Mouse (Mus musculus) left cerebral cortex, postnatal 10 days (tissue): ENCODE measurements around the gene Ppil4. TPM values are rescaled to one million over a fixed set of nuclear protein-coding genes. Genes with fewer than 3 reads are reported as not detected.

Experiments used
- DNase-seq, 2 experiments: peaks; one replicate each; pipeline ENCODE4 v3.0.0; 2021 to 2022; ENCODE audit warnings: low spot score in 2 of 2, mixed read lengths in 1 of 2; ENCODE audit errors: extremely low spot score in 1 of 2
- intact Hi-C: fragments of 180-260 bp; cut with DNase I; formaldehyde crosslinking; loops from one replicate; pipeline ENCODE4 v1.15.1; 2025
- total RNA-seq, 2 experiments: library from RNA; stranded (reverse); gene quantifications; 2 replicates each; pipeline ENCODE4 v1.2.3; 2021

The Ppil4 gene
- total RNA-seq, 2 experiments from 2014 or later: 34.5 to 35.2 TPM

DNA sequence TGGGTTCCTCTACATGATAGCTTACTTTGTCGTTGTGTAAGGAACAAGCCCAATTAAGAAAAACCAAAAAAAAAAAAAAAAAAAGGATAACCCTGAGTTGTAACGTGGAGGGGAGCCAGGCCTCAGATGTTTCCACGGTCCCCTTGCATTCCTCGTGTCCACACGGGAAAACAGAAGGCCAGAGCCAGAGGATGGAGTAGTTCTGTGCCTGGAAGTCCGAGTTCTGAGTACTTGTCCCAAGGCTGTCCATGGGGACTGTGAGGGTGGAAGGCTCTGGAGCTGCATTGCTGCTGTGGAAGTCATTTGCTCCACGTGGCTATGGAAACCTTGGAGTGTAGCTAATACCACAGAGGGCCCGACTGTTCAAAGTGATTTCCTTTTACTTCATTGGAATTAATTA is 52.4 kb downstream of the Ppil4 start:
- no peak for DNase-seq
- intact Hi-C loops: no loop called here

DNA sequence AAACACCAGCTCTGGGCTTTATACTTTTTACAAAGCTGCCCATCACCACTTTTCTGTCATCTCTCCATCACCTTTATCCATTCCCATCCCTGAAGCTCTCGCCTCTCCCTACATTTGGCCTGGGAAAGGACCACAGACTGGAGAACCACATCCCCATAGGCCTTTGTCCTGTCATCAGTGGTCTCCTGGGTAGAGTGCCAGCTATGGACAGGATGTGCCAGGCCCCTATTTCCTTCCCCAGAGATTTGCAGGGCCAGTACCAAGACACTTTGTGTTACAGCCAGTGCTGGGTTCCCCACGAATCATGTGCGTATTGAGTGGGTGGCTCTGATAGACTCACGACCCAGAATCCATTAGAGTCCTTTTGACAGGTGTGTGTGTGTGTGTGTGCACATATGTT is 53.3 kb downstream of the Ppil4 start:
- no peak for DNase-seq
- intact Hi-C loops: no loop called here

DNA sequence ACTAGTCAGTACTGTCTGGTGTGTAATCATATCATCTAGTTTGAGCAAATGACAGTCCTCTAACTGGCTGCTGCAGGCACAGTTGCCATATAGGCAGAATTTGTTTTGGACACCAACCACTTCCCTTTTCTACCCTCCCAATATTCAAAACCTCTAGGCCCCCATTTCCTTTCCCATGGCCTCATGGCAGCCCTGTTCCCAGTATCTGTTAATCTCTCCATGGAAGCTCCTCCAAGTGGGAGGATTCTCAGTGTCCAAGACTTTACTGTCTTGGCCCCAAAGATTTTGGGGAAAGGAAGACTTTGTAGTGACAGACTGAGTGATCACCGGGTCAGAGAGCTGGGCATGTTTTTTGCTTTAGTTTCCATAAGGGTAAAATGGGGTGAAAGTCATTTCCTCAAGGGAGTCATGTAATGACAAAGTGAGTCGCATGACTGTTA is 54.5 kb downstream of the Ppil4 start:
- intact Hi-C loops: no loop called here
- no peak for DNase-seq

DNA sequence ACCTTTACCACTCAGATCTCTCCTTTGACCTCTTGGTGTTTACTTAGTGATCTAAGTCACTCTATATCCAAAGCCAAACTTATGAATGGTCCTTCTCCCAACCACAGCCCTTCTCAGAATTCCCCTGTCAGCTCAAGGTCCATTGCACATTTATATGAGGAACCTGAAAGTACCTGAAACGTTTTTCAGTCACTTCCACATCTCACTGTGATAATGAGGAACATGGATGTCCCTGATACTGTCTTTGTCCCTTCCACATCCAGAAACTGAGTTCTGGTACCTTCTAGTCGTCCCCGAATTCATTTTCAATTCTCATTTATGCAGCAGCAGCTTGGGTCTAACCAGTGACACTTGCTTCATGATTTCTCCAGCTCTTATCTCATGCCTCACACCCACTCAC is 59.2 kb downstream of the Ppil4 start:
- intact Hi-C loops: no loop called here
- DNase-seq: no peak

DNA sequence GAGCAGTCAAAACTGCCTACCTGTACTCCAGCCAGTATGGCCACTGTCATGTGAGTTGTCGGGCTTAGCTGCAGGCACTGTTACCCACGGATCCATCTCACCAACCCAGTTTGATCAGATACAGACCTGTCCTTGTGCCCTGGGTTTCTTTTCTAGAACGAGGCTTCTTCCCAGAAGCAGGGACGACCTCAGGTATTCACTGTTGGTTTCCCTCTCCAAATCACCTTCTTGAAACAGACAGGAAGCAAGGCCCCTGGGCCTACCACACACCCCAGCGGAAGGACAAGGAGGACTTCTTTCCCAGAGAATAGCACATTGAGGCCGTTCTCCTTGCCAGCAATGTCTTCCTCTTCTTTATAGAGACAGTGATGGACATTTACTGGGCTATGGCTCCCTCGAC is 67.8 kb downstream of the Ppil4 start:
- DNase-seq: no peak
- intact Hi-C loops: no loop called here

DNA sequence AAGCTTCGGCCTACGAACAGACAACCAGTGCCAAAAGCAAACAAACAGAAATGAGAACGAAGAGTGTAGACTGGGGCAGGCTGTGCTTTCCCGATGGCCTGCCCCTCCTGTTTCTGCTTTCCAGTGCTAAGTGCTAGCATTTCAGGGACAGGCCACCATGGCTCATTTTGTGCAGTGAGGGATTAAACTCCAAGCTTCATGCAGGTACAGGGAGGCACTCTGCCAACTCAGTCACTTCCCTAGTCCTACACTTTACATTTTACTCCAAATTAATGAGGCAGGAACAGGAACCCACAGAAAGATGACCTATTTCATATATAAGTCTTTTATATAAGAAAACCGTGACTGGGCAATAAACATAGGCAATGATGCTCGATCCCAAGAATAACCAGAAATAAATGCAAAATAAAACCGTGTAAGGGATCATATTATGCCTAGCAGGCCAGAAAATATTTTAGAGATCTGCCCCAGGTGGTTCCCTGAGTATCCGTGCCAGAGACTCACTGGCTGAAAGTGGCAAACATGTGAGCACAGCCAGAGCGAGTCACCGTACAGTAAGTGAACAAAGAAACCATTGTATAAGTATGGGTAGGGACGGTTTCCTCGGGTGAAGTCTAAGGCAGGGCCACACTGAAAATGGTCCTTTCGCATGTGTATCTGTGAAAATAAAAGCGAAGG is 68.7 kb downstream of the Ppil4 start:
- DNase-seq: no peak
- intact Hi-C loops: no loop called here

DNA sequence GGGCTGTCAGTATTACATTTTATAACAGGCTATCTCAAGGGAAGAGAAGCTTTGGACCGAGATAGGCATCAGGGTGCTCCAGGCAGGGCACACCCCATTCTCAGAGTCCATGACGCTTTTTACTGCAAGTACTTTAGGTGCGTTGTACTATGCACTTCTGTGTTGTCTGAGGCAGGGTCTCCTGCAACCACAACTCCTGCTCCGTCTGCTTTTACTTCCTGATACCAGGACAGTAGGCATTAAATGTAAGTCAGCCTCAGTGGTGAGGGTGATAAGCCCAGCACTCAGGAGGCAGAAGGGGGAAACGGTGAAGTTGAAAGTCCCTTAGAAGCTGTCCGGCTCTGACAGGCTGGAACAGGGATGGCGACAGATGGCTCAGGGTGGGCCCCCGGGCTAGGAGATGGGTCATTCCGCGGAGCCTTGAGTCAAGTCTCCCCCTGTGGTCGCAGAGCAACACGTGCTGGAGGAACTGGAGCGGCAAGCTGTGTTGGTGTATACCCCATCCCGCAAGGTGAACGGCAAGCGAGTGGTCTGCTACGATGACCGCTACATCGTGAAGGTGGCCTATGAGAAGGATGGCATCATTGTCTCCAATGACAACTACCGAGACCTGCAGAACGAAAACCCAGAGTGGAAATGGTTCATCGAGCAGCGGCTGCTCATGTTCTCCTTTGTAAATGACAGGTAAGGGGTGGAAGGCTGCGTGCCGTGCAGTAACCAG is 69.4 kb downstream of the Ppil4 start:
- intact Hi-C loops: no loop called here

DNA sequence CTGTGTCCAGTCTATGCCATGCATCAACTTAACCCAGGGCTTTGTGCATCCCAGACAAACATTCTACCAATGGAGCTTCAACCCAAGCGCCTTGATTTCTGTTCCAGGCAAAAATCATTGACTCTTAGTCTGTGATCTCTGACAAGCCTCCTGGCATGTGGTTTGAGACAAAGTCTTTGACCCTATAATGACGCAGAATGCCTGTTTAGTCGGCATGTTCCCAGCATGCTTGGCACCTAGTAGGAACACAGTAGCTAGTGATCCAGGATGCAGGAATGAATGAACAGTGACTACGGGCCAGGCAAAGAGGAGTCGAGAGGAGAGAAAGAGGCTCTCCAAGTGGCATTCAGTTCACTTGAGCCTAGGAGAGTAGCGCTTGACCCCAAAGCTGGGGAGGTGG is 70.7 kb downstream of the Ppil4 start:
- intact Hi-C loops: no loop called here
- DNase-seq: no peak

More for the DNA sequence above, 69.4 kb downstream of the Ppil4 start:
- no peak for DNase-seq

DNA sequence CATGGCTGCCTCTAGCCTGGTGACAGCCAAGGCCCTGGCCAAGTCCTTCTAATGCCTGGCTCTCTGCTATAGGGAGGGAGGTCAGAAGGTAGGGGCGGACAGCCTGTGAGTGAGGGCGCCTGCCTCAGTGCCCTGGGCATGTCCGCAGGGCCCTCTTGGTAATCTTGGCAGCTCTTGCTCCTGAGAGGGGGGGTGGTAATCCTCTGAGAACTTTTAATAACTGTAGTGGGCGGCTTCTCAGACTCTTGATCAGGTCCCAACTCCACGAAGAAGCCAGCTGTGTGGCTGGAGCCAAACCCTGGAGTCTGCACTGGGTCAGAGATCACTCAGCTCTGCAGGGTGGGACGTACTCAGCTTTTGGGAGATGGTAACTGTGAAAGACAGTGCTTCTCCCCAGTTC is 71.5 kb downstream of the Ppil4 start:
- intact Hi-C loops: no loop called here
- DNase-seq: no peak

DNA sequence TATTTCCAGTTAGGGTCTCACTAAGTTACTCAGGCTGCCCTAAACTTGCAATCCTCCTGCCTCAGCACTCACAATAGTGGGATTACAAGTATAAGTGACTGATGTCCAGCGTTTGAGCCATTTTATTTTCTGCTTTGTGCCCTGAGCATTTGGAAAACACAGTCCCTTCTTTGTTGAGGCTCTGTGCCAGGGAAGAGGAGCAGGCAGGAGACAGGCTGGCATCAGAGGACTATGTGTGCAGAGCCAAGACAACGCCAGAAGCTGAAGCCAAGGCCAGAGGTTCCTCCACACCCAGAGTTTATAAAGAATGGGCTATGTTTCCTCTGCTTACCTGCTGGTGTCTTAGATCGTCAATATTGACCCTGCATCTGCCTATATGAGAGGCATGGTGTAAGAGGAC is 72.1 kb downstream of the Ppil4 start:
- DNase-seq: no peak
- intact Hi-C loops: no loop called here

DNA sequence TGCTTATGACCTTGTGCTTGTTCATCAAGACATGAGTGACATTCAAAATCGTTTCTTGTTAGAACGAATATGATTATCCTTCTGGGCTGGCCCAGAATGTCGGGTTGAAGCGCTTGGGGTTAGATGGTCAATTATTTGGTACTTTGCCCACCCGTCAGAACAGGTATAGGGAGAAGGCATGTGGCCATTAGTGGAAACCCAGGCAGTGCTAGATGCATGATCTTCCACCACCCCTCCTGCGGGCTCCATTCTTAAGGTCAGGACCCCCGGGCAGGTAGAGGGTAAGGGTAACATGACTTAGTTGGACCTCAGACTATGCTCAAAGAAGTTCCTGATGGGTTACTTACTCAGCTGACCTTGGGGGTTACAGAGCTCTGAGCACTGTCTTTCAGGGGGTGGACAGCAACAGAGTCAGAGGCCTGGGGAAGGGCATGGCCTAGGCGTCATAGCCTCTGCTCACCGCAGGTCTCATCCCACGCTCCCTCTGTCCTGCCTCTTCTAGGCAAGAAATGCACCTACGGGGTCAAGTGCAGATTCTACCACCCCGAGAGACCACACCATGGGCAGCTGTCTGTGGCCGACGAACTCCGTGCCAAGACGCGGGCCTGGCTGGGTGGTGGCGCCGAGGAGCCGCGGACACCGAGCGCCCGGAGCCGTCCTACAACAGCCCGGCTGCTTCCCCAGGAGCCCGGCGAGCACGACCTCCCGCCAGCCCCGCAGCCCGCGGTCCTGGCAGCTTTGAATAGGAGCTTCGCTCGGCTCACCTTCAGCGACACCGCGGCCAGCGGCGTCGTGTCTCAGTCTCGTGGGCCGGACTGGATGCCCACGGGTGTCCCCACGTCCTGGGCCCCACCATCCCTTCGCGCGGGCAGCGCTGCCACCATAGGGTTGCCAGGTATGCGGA is 74.3 kb downstream of the Ppil4 start:
- DNase-seq: peak in 1 of 2 experiments; percentile 54
- intact Hi-C loops: no loop called here

DNA sequence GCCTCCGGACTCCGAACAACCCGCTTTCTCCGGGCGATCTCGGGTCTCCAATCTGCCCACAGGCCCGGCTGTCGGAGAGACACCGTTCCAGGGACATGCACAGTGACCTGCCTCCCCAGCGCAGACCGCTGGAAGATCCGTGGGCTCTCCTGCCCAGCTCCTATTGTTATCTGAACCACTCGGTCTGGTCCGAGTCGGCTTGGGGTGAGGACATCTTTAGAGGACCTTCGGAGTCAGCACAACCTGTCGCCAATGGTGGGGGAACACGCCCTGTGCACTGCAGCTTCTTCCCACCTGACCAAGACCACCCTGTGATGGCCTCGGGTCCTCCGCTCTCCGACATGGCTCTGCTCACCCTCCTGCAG is 75.0 kb downstream of the Ppil4 start:
- intact Hi-C loops: no loop called here
- DNase-seq: no peak

DNA sequence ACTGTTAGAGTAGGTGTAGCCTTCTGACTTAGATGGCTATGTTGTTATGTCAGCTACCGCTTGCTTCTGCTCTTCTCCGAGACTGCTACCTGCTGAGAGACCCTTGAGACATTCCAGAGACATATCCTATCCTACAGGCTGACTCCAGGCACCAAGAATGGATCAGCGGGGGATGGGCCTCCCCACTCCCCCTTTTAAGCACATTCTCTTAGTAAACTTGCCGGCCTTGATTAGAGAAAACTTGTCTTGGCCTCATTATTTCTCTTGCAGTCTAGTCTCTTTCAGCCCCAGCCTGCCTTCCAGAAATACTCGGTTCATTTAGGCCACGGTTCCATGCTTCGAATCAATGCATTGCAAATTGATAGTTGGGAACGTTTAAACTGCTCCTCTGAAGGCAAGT is 77.1 kb downstream of the Ppil4 start:
- intact Hi-C loops: no loop called here
- no peak for DNase-seq

DNA sequence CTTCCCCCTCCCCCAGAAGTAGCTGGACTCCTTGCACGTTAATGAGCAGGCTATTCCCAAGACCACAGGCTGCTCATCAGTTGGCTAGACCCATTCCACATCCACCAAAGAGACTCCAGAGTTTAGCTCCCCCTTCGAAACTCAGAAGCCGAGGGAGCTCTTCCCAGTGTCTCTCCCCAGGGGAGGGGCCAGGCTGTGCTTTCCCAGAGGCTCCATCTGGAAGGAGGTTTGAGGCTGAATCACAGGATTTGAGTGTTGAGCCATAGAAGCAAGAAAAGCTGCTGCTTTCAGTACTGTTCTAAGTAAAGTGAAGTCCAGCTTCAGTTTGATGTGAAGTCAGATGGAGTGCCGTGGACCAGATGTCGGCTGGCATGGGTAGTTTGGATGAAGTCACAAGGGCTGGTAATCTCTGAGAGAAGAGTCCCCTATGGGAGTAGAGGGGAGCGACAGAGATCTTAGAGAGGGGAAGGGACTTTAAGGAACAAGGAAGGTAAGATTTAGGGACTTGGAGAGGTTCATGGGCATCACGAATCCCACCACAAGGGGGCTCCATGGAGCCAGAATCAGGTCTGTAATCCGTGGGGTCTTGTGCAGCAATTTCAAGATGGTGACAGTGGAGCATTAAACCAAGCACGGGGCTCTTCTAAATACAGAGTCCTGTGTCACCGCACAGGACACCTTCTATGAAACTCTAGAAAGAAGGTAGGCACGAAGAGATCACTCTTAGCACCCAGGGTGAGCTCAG is 78.1 kb downstream of the Ppil4 start:
- peak; percentile 40 to 68 for DNase-seq
- intact Hi-C loops: no loop called here

DNA sequence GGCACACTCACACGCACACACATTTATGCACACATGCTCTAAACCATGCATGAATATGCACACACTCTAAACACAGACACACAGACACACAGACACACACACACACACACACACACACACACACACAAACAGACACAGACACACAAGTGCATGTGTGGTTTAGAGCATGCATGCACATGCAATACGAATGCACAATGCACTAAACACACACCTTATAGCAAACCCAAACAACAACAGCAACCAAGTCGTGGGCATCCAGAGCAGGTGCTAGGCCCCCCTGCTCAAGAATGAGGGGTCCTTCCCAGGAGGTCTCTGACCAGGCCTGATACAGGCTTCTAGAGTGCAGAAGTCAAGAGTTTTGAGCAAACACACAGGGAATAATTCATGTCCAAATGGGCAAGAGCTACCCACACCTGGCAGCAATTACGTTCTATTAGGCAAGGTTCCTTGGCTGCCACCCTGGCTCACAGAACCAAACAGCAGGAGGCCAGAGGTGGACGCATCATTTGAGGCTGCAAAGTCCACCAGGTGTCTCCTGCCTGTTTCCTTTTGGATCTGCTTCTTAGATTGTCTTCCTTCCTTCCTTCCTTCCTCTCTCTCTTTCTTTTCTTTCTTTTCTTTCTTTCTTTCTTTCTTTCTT is 78.8 kb downstream of the Ppil4 start:
- intact Hi-C loops: no loop called here
- DNase-seq: no peak
